Mouse (Mus musculus): ENCODE measurements at regions not wholly inside any gene's neighbourhood (a gene's known extent, or its start where the extent isn't known, plus 50 kb on each side); places are given as distances from the start of the nearest gene placed in this dataset.

DNA sequence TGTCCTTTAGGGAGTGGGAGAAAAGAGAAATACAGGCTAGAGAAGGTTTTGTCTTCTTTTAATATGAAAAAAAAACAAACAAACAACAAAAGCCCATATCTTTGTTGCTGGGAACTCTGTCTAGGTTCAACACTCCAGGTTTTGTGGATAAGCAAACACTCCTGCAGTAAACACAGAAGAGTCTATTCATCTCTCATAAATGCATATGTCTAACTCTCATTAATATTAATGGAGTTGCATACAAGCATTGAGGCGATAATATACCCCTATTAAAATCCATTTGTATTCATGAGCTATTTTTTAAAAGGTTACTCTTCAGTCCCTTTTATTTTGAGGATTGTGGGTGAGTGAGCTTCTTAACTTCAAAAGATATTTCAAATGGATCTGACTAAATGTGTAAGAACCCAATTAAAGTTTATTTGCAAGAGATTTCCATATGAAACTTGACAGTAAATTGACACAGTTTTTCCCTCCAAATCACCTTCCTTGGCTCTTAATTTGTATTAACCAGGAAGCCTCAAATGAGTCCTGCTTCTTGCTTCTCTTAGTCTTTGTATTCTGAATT lies 302.6 kb upstream of the Nr5a2 start:
- peaks cover 2 to 5% of the 10 kb centered on the region in 2 experiments; a peak in 2 of 4 replicates for H3K4me1 ChIP-seq (ENCODE audit: control insufficient read depth in 2 of 2, insufficient read depth in 2 of 2, low read length in 2 of 2)
- no peak overlapping the region for H3K4me3 ChIP-seq (ENCODE audit: control insufficient read depth in 1 of 2, insufficient read depth in 1 of 2, low read depth in 1 of 2, low read length in 2 of 2)
- H3K9me3 ChIP-seq (ENCODE audit: control insufficient read depth, low read length): no peaks in the 10 kb centered on the region
- 87% methylated on average over 1 of the region's 1 CpGs for WGBS
- H3K9ac ChIP-seq (ENCODE audit: low read length): no peak overlapping the region
- ATAC-seq (ENCODE audit: insufficient number of reproducible peaks, insufficient read depth, low FRiP score, low read depth): no peak
- no peak overlapping the region for H3K27ac ChIP-seq (replicated peaks in 1 of 2; ENCODE audit: control insufficient read depth in 1 of 2, insufficient read depth in 1 of 2, low read depth in 2 of 2, low read length in 2 of 2)
- H3K4me2 ChIP-seq (ENCODE audit: low read length): no peak overlapping the region
- no peaks in the 10 kb centered on the region for H3K36me3 ChIP-seq (ENCODE audit: control insufficient read depth, insufficient read depth, low read length)
- H3K27me3 ChIP-seq (ENCODE audit: control insufficient read depth, insufficient read depth, low read length): no peaks in the 10 kb centered on the region

- WGBS: 59% methylated on average over 5 of the region's 5 CpGs
- ATAC-seq (ENCODE audit: insufficient number of reproducible peaks, insufficient read depth, low FRiP score, low read depth): no peak
- Histone ChIP-seq H3K36me3 (ENCODE audit: control insufficient read depth, insufficient read depth, low read length) (no peaks in the 10 kb centered on the region), H3K27ac (replicated peaks in 1 of 2; ENCODE audit: control insufficient read depth in 1 of 2, insufficient read depth in 1 of 2, low read depth in 2 of 2, low read length in 2 of 2) (no peak overlapping the region), H3K9me3 (ENCODE audit: control insufficient read depth, low read length) (no peaks in the 10 kb centered on the region), H3K4me3 (ENCODE audit: control insufficient read depth in 1 of 2, insufficient read depth in 1 of 2, low read depth in 1 of 2, low read length in 2 of 2) (no peak overlapping the region), H3K4me1 (ENCODE audit: control insufficient read depth in 2 of 2, insufficient read depth in 2 of 2, low read length in 2 of 2) (peaks cover 2 to 5% of the 10 kb centered on the region in 2 experiments; a peak in 2 of 4 replicates), H3K9ac (ENCODE audit: low read length) (no peak overlapping the region), H3K27me3 (ENCODE audit: control insufficient read depth, insufficient read depth, low read length) (no peaks in the 10 kb centered on the region), H3K4me2 (ENCODE audit: low read length) (no peak overlapping the region)
These were observed 301.9 kb upstream of the Nr5a2 start for GRCm38 (mm10) chr1:137262121-137262525.

GRCm38 (mm10) chr1:137256294-137256693 lies 296.0 kb upstream of the Nr5a2 start:
- H3K27ac ChIP-seq (replicated peaks in 1 of 2; ENCODE audit: control insufficient read depth in 1 of 2, insufficient read depth in 1 of 2, low read depth in 2 of 2, low read length in 2 of 2): no peak overlapping the region
- H3K9me3 ChIP-seq (ENCODE audit: control insufficient read depth, low read length): peaks cover 7% of the 10 kb centered on the region; the same call in 1 of the 2 replicates
- peaks cover 2 to 5% of the 10 kb centered on the region in 2 experiments; a peak in 2 of 4 replicates for H3K4me1 ChIP-seq (ENCODE audit: control insufficient read depth in 2 of 2, insufficient read depth in 2 of 2, low read length in 2 of 2)
- H3K9ac ChIP-seq (ENCODE audit: low read length): no peak overlapping the region
- no peak overlapping the region for H3K4me3 ChIP-seq (ENCODE audit: control insufficient read depth in 1 of 2, insufficient read depth in 1 of 2, low read depth in 1 of 2, low read length in 2 of 2)
- no peak overlapping the region for H3K4me2 ChIP-seq (ENCODE audit: low read length)
- no peaks in the 10 kb centered on the region for H3K36me3 ChIP-seq (ENCODE audit: control insufficient read depth, insufficient read depth, low read length)
- 88% methylated on average over 3 of the region's 3 CpGs for WGBS
- H3K27me3 ChIP-seq (ENCODE audit: control insufficient read depth, insufficient read depth, low read length): no peaks in the 10 kb centered on the region
- ATAC-seq (ENCODE audit: insufficient number of reproducible peaks, insufficient read depth, low FRiP score, low read depth): no peak

GRCm38 (mm10) chr1:137255041-137255440 lies 294.8 kb upstream of the Nr5a2 start:
- Histone ChIP-seq H3K4me2 (ENCODE audit: low read length) (no peak overlapping the region), H3K36me3 (ENCODE audit: control insufficient read depth, insufficient read depth, low read length) (no peaks in the 10 kb centered on the region), H3K27ac (replicated peaks in 1 of 2; ENCODE audit: control insufficient read depth in 1 of 2, insufficient read depth in 1 of 2, low read depth in 2 of 2, low read length in 2 of 2) (no peak overlapping the region; a peak in 1 of 4 replicates), H3K4me3 (ENCODE audit: control insufficient read depth in 1 of 2, insufficient read depth in 1 of 2, low read depth in 1 of 2, low read length in 2 of 2) (no peak overlapping the region), H3K9ac (ENCODE audit: low read length) (no peak overlapping the region), H3K27me3 (ENCODE audit: control insufficient read depth, insufficient read depth, low read length) (no peaks in the 10 kb centered on the region), H3K9me3 (ENCODE audit: control insufficient read depth, low read length) (peaks cover 7% of the 10 kb centered on the region; the same call in 1 of the 2 replicates), H3K4me1 (ENCODE audit: control insufficient read depth in 2 of 2, insufficient read depth in 2 of 2, low read length in 2 of 2) (peaks cover 2 to 5% of the 10 kb centered on the region in 2 experiments; a peak in 2 of 4 replicates)
- no peak for ATAC-seq (ENCODE audit: insufficient number of reproducible peaks, insufficient read depth, low FRiP score, low read depth)

DNA sequence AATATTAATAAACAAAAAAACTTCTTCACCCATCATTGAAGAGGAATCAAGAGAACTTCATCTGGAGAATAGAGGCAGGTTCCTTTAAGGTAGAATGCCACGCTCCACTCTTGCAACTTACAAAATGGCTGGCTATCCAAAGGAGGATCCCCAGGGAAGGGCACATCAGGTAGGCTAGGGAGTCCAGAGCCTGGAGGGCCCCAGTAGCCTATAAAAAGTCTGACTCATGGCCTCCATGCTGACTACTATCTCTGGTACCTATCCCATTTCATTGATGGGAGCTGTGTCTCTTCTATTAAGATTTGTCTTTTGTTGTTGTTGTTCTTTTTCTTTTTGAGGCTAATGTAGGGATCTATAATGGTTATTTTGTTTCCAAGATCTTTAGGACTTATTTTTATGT lies 294.4 kb upstream of the Nr5a2 start:
- H3K9ac ChIP-seq (ENCODE audit: low read length): no peak overlapping the region
- H3K27ac ChIP-seq (replicated peaks in 1 of 2; ENCODE audit: control insufficient read depth in 1 of 2, insufficient read depth in 1 of 2, low read depth in 2 of 2, low read length in 2 of 2): no peak overlapping the region; a peak in 1 of 4 replicates
- H3K4me3 ChIP-seq (ENCODE audit: control insufficient read depth in 1 of 2, insufficient read depth in 1 of 2, low read depth in 1 of 2, low read length in 2 of 2): no peak overlapping the region
- H3K9me3 ChIP-seq (ENCODE audit: control insufficient read depth, low read length): peaks cover 7% of the 10 kb centered on the region; the same call in 1 of the 2 replicates
- no peaks in the 10 kb centered on the region for H3K27me3 ChIP-seq (ENCODE audit: control insufficient read depth, insufficient read depth, low read length)
- no peaks in the 10 kb centered on the region for H3K36me3 ChIP-seq (ENCODE audit: control insufficient read depth, insufficient read depth, low read length)
- H3K4me1 ChIP-seq (ENCODE audit: control insufficient read depth in 2 of 2, insufficient read depth in 2 of 2, low read length in 2 of 2): peaks cover 2 to 5% of the 10 kb centered on the region in 2 experiments; a peak in 2 of 4 replicates
- no peak overlapping the region for H3K4me2 ChIP-seq (ENCODE audit: low read length)
- 85% methylated on average over 1 of the region's 1 CpGs for WGBS
- ATAC-seq (ENCODE audit: insufficient number of reproducible peaks, insufficient read depth, low FRiP score, low read depth): no peak

- H3K4me3 ChIP-seq (ENCODE audit: control insufficient read depth in 1 of 2, insufficient read depth in 1 of 2, low read depth in 1 of 2, low read length in 2 of 2): no peak overlapping the region
- H3K4me1 ChIP-seq (ENCODE audit: control insufficient read depth in 2 of 2, insufficient read depth in 2 of 2, low read length in 2 of 2): peaks cover 2 to 7% of the 10 kb centered on the region in 2 experiments; a peak in 3 of 4 replicates
- ATAC-seq (ENCODE audit: insufficient number of reproducible peaks, insufficient read depth, low FRiP score, low read depth): no peak
- H3K4me2 ChIP-seq (ENCODE audit: low read length): no peak overlapping the region
- H3K9ac ChIP-seq (ENCODE audit: low read length): no peak overlapping the region
- peaks cover 9% of the 10 kb centered on the region; the same call in 1 of the 2 replicates for H3K9me3 ChIP-seq (ENCODE audit: control insufficient read depth, low read length)
- WGBS: 66% methylated on average over 4 of the region's 4 CpGs
- H3K36me3 ChIP-seq (ENCODE audit: control insufficient read depth, insufficient read depth, low read length): no peaks in the 10 kb centered on the region
- no peaks in the 10 kb centered on the region for H3K27me3 ChIP-seq (ENCODE audit: control insufficient read depth, insufficient read depth, low read length)
- H3K27ac ChIP-seq (replicated peaks in 1 of 2; ENCODE audit: control insufficient read depth in 1 of 2, insufficient read depth in 1 of 2, low read depth in 2 of 2, low read length in 2 of 2): no peak overlapping the region
These were observed 266.8 kb upstream of the Nr5a2 start for GRCm38 (mm10) chr1:137227098-137227485.

DNA sequence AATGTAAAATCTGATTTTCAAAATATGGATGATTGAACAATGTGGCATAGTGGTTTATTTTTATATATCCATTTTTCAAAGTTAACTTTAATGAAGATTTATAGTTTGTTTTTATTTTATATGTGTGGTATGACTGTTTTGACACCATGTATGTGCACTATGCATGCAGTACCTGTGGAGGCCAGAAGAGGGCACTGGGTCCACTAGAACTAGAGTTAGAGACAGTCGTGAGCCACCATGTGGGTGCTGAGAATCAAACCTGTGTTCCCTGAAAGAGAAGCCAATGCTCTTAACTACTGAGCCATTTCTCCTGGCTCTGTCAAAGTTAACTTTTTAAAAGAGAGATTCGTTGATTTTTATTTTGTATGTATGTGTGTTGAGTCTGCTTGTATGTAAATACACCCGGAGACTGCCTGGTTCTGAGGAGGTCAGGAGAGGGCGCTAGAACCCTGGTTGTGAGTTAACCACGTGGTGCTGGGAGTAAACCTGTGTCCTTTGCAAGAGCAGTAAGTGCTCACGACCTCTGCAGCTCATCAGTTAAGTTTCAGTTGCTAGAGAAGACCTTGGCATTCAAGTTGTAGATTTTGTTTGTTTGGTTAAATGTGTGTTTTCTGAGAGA lies 266.3 kb upstream of the Nr5a2 start:
- Histone ChIP-seq H3K27ac (replicated peaks in 1 of 2; ENCODE audit: control insufficient read depth in 1 of 2, insufficient read depth in 1 of 2, low read depth in 2 of 2, low read length in 2 of 2) (no peak overlapping the region), H3K36me3 (ENCODE audit: control insufficient read depth, insufficient read depth, low read length) (no peaks in the 10 kb centered on the region), H3K27me3 (ENCODE audit: control insufficient read depth, insufficient read depth, low read length) (no peaks in the 10 kb centered on the region), H3K9me3 (ENCODE audit: control insufficient read depth, low read length) (peaks cover 9% of the 10 kb centered on the region; the same call in 1 of the 2 replicates), H3K9ac (ENCODE audit: low read length) (no peak overlapping the region), H3K4me2 (ENCODE audit: low read length) (no peak overlapping the region), H3K4me3 (ENCODE audit: control insufficient read depth in 1 of 2, insufficient read depth in 1 of 2, low read depth in 1 of 2, low read length in 2 of 2) (no peak overlapping the region), H3K4me1 (ENCODE audit: control insufficient read depth in 2 of 2, insufficient read depth in 2 of 2, low read length in 2 of 2) (peaks cover 5 to 8% of the 10 kb centered on the region in 2 experiments)
- ATAC-seq (ENCODE audit: insufficient number of reproducible peaks, insufficient read depth, low FRiP score, low read depth): no peak
- WGBS: 78% methylated on average over 6 of the region's 6 CpGs

All from heart, embryonic 14.5 days (tissue).